Mouse (Mus musculus) heart, postnatal 0 days (tissue): Measurements from ENCODE around the gene Naaladl2. TPM values are rescaled to one million over a fixed set of nuclear protein-coding genes. Genes with fewer than 3 reads are reported as not detected.
"Not testable (repeated sequence)": the region's sequence is repeated elsewhere in the genome, so short reads cannot be mapped to it uniquely, and the experiment has no call there.

ENCODE experiments used
- ATAC-seq: fragments of 200-750 bp; cut with Nextera tagmentation; 2 replicates; pipeline ENCODE4 v1.8.0; 2017; ENCODE audit warnings: low read depth, moderate number of reproducible peaks, moderate library complexity; ENCODE audit not compliant: insufficient read depth
- DNase-seq: peaks from one replicate; pipeline ENCODE4 v3.0.0-alpha.2; 2016; ENCODE audit warnings: low spot score
- H3K27ac ChIP-seq: fragments of 300-500 bp; sonication (generic); 2 replicates; pipeline ENCODE4 v1.5.1; 2014; ENCODE audit warnings: low read depth, mild to moderate bottlenecking
- H3K27me3 ChIP-seq: fragments of 300-500 bp; sonication (generic); 2 replicates; pipeline ENCODE4 v1.6.1; 2014; ENCODE audit warnings: low read length, mixed read lengths; ENCODE audit not compliant: control insufficient read depth, insufficient read depth
- H3K36me3 ChIP-seq: fragments of 300-500 bp; sonication (generic); replicated peaks from 2 replicates; pipeline ENCODE4 v1.6.1; 2014; ENCODE audit warnings: low read length, mixed read lengths; ENCODE audit not compliant: control insufficient read depth, insufficient read depth
- H3K4me1 ChIP-seq: fragments of 300-500 bp; sonication (generic); 2 replicates; pipeline ENCODE4 v1.6.1; 2014; ENCODE audit warnings: antibody characterized with exemption; ENCODE audit not compliant: control insufficient read depth, insufficient read depth
- H3K4me2 ChIP-seq: fragments of 300-500 bp; sonication (generic); 2 replicates; pipeline ENCODE4 v1.6.1; 2014; ENCODE audit warnings: low read depth, mild to moderate bottlenecking, low read length, moderate library complexity
- H3K4me3 ChIP-seq: fragments of 300-500 bp; sonication (generic); 2 replicates; pipeline ENCODE4 v1.5.1; 2014; ENCODE audit warnings: low read depth, low read length
- H3K9ac ChIP-seq: fragments of 300-500 bp; sonication (generic); replicated peaks from 2 replicates; pipeline ENCODE4 v1.6.1; 2014; ENCODE audit warnings: low read depth, low read length, mixed read lengths
- H3K9me3 ChIP-seq: fragments of 300-500 bp; sonication (generic); replicated peaks from 2 replicates; pipeline ENCODE4 v1.6.1; 2016; ENCODE audit warnings: low read length; ENCODE audit not compliant: control insufficient read depth
- CTCF ChIP-seq: IDR thresholded peaks from 2 replicates; pipeline ENCODE4 v1.5.1; 2016; ENCODE audit warnings: antibody characterized with exemption, control low read depth, low read depth
- EP300 ChIP-seq: IDR thresholded peaks from 2 replicates; pipeline ENCODE4 v1.6.1; 2016; ENCODE audit warnings: antibody characterized with exemption, low read depth
- WGBS: fragments of 180-500 bp; shearing (Covaris S2); extraction: QIAGEN DNeasy Blood & Tissue Kit; methylation state at CpG from one replicate; pipeline ENCODE4 v1.1.7; 2014; 5-methylcytosine and 5-hydroxymethylcytosine counted together
- polyA plus RNA-seq: library from polyadenylated mRNA; unstranded; fragments of >200 nt; fragmentation: Nextera tagmentation; extraction: Ambion mirVana; gene quantifications from 2 replicates; pipeline ENCODE4 v1.2.1, GENCODE M21; 2015
- total RNA-seq: library from RNA; depleted of rRNA; stranded (reverse); fragments of >200 nt; gene quantifications from 2 replicates; pipeline ENCODE4 v1.2.3, GENCODE M21; 2014; ENCODE audit warnings: low replicate concordance

The Naaladl2 gene
- total and polyA plus RNA-seq, 2 experiments from 2014 or later = 0.08 to 0.60 TPM

DNA sequence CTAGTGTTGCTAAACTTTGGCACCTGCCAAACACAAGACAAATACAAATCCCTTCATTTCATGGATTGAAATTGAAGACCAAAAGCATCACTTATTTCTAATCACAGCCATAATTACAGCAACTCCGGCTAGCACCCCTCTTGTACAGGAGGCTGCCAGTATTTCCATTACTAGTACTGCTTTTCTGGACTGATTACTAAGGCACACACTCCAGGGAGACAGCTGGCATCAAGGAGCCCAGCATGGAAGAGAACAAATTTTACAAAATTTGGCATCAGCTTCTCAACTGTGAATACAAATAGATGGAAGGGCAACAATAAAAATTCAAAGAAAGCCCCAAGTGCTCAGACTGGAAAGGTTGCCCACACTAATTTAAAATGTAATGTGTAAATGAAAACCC, 133.3 kb downstream of the Naaladl2 start:
- H3K9ac ChIP-seq = no peak overlapping the region
- ATAC-seq = no peak
- H3K4me3 ChIP-seq = no peak overlapping the region
- 88% methylated on average over 1 of the region's 1 CpGs for WGBS
- H3K4me1 ChIP-seq = no peaks in the 10 kb centered on the region
- no peak overlapping the region for H3K27ac ChIP-seq
- H3K9me3 ChIP-seq = no peaks in the 10 kb centered on the region
- no peaks in the 10 kb centered on the region for H3K36me3 ChIP-seq
- DNase-seq = no peak
- H3K27me3 ChIP-seq = no peaks in the 10 kb centered on the region
- TF ChIP-seq CTCF (no peak), EP300 (no peak)
- no peak overlapping the region for H3K4me2 ChIP-seq

DNA sequence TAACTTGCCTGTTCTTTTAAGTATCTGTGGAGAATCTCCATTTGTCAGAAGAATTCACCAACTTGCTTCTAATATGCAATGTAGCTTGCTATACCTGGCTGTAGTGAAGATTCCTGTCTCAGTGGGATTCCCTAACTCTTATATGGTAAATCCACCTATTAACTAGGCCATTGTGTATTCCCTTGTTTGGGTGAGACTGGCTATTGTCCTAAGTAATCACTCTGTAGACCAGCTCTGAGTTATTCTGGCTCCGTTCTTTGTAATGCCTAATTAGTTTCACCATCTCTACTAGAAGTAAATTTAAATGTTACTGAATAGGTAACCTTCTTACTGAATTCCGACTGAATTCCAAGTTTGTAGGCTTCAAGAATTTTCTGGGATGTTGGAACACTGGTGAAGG, 137.3 kb downstream of the Naaladl2 start:
- H3K4me3 ChIP-seq, H3K36me3 ChIP-seq, DNase-seq, H3K9me3 ChIP-seq, H3K27me3 ChIP-seq, H3K9ac ChIP-seq, H3K4me1 ChIP-seq, H3K4me2 ChIP-seq, ATAC-seq, H3K27ac ChIP-seq: not testable (repeated sequence)
- 72% methylated on average over 2 of the region's 2 CpGs for WGBS

DNA sequence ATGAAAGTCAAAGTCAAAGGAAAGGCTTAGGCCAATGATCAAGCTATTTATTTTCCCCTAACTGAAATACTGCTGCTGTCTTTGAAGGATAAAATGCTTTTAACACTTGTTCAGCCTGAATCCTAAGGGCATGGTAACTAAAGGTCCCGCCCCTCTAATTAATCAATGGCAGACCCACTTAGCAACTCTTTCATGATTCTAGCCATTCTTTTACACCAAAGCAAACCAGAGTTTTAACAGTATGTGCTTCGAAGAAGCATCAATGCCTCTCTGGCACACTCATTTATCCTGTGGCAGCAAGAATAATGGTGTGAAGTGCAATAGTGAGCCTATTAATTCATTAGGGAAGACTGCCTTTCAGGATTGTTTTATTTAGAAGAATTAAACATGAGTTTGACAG, 151.5 kb downstream of the Naaladl2 start:
- no peak for DNase-seq
- 74% methylated on average over 2 of the region's 2 CpGs for WGBS
- no peaks in the 10 kb centered on the region for H3K27me3 ChIP-seq
- no peak overlapping the region for H3K4me3 ChIP-seq
- no peak overlapping the region for H3K4me2 ChIP-seq
- TF ChIP-seq EP300 (no peak), CTCF (no peak)
- no peak overlapping the region for H3K9ac ChIP-seq
- H3K4me1 ChIP-seq = no peaks in the 10 kb centered on the region
- H3K27ac ChIP-seq = no peak overlapping the region
- no peak for ATAC-seq
- no peaks in the 10 kb centered on the region for H3K9me3 ChIP-seq
- H3K36me3 ChIP-seq = no peaks in the 10 kb centered on the region

DNA sequence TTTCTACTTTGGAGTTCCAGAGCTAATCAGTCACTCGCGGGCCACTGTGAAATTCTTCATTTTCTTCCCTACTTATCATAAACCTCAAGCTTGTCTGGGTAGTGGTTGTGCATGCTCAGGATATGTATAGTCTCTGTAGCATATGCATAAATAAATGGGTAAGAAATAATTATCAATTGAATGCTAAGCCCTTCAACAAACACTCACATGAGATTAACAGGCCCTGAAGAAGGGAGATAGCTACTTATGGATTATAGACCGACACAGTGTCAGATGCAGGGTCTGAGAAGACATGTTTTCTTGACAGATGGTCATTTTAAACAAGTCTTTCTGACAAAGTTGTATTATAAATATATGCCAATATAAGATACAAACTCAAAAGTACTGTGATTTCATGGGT, 152.0 kb downstream of the Naaladl2 start:
- Histone ChIP-seq H3K4me2 (no peak overlapping the region), H3K27me3 (no peaks in the 10 kb centered on the region), H3K9ac (no peak overlapping the region), H3K27ac (no peak overlapping the region), H3K4me3 (no peak overlapping the region), H3K4me1 (no peaks in the 10 kb centered on the region), H3K36me3 (no peaks in the 10 kb centered on the region), H3K9me3 (no peaks in the 10 kb centered on the region)
- 78% methylated on average over 3 of the region's 3 CpGs for WGBS
- no peak for ATAC-seq
- DNase-seq = no peak
- TF ChIP-seq EP300 (no peak), CTCF (no peak)

DNA sequence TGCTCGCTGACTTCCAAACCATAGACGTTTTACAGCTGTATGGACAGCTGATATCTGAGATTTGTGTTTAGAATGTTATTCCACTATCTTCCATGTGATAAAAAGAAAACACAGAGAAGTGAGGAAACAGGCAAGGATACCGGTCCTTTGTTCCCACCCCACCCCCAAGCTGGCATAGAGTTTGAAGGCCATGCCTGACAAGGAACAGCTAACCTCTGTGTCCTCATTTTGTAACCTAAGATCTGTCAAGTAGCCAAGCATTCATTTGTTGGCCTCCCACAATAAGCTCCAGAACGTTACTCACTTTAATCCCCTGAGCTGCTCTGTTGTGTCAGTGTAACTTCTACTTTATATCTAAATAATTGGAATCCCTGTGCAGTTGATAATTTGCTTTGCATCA, 161.9 kb downstream of the Naaladl2 start:
- Histone ChIP-seq H3K27me3 (no peaks in the 10 kb centered on the region), H3K9ac (no peak overlapping the region), H3K27ac (no peak overlapping the region), H3K9me3 (no peaks in the 10 kb centered on the region), H3K36me3 (no peaks in the 10 kb centered on the region), H3K4me1 (no peaks in the 10 kb centered on the region), H3K4me2 (no peak overlapping the region), H3K4me3 (no peak overlapping the region)
- no peak for TF ChIP-seq CTCF
- TF ChIP-seq EP300 = no peak
- 39% methylated on average over 4 of the region's 4 CpGs for WGBS
- ATAC-seq = no peak
- no peak for DNase-seq

DNA sequence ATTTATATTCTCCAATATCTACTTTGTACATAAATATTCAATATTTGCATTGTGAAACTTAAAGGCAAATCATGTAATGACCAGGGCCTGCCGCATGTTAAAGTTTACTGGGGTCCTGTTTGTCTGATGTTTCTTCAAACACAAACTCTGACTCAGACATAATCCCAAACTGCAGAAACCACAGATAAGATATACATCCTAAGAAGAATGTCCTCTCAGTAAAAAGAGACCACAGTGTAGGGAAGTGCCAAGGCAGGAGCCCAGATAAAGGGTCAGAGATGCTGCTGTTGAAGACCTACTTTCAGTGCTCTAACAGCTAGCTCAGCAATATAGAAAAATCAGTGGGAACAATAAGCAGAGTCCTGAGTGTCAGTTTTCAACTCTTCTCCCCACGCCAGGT, 201.9 kb downstream of the Naaladl2 start:
- ATAC-seq = no peak
- Histone ChIP-seq H3K36me3 (no peaks in the 10 kb centered on the region), H3K9ac (no peak overlapping the region), H3K27me3 (no peaks in the 10 kb centered on the region), H3K4me1 (no peaks in the 10 kb centered on the region), H3K9me3 (no peaks in the 10 kb centered on the region), H3K27ac (no peak overlapping the region), H3K4me2 (no peak overlapping the region), H3K4me3 (no peak overlapping the region)
- no peak for TF ChIP-seq EP300
- no peak for TF ChIP-seq CTCF
- no peak for DNase-seq
- 78% methylated on average over 2 of the region's 2 CpGs for WGBS
